Mouse (Mus musculus) G1E (cell line): ENCODE measurements around the gene Zfp13.

Experiments
- CTCF ChIP-seq: IDR thresholded peaks from 2 replicates; pipeline ENCODE4 v1.5.1; 2012; ENCODE audit warnings: low read depth, low read length, inconsistent platforms, mixed read lengths
- GATA1 ChIP-seq: IDR thresholded peaks from 2 replicates; pipeline ENCODE4 v1.6.1; 2012; ENCODE audit warnings: borderline replicate concordance, low read length, inconsistent platforms, mixed read lengths
- TAL1 ChIP-seq: conservative IDR thresholded peaks from 2 replicates; pipeline ENCODE4 v1.6.1; 2012; ENCODE audit warnings: low read depth, low read length, inconsistent platforms, mixed read lengths

GRCm38 (mm10) chr17:23605220-23605619 is 5.9 kb upstream of the Zfp13 start:
- no peak for TF ChIP-seq CTCF
- TF ChIP-seq GATA1 = no peak
- no peak for TF ChIP-seq TAL1
